Mouse (Mus musculus) embryonic fibroblast, embryonic 13.5 days (primary cell): ENCODE data around the gene Lbp.

ENCODE experiments used
- CTCF ChIP-seq: IDR thresholded peaks from 2 replicates; pipeline ENCODE4 v1.5.1; 2011; ENCODE audit warnings: mild to moderate bottlenecking, control low read depth, low read length, moderate library complexity, borderline replicate concordance; ENCODE audit not compliant: insufficient read depth
- POLR2A ChIP-seq: IDR thresholded peaks from 2 replicates; pipeline ENCODE4 v1.6.1; 2011; ENCODE audit warnings: low read depth, mild to moderate bottlenecking, control low read depth, low read length, moderate library complexity

DNA sequence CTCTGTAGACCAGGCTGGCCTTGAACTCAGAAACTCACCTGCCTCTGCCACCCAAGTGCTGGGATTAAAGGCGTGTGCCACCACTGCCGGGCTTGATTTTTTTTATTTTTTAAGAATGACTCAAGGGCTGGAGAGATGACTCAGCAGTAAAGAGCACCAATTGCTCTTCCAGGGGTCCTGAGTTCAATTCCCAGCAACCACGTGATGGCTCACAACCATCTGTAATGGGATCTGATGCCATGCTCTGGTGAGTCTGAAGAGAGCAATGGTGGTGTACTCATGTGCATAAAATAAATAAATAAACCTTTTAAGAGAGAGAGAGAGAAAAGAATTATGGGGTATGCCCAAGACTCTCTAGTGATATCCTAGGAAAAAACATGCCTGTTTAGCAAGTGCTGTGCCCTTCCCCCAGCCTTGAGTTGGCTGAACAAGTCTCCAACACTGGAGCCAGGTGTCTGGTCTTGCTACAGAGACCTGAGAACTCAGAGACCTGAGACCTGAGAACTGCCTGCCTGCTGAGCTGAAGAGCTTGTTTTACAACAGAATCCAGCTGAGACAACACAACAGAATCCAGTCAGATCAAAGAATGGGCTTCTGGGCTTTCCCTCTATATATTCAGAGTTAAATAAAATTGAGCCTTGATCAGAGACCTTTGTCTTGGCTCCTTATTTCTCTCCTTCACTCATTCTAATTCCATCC, 63.3 kb downstream of the Lbp start:
- TF ChIP-seq CTCF, result no peak
- no peak for TF ChIP-seq POLR2A
